Mouse (Mus musculus) G1E (cell line): ENCODE results near the gene Pbx1.

Experiments
- CTCF ChIP-seq: IDR thresholded peaks from 2 replicates; pipeline ENCODE4 v1.5.1; 2012; ENCODE audit warnings: low read depth, low read length, inconsistent platforms, mixed read lengths
- GATA1 ChIP-seq: IDR thresholded peaks from 2 replicates; pipeline ENCODE4 v1.6.1; 2012; ENCODE audit warnings: borderline replicate concordance, low read length, inconsistent platforms, mixed read lengths
- GATA2 ChIP-seq: IDR thresholded peaks from 2 replicates; pipeline ENCODE4 v1.6.1; 2012; ENCODE audit warnings: low read depth, low read length, inconsistent platforms, borderline replicate concordance
- POLR2AphosphoS5 ChIP-seq: IDR thresholded peaks from 2 replicates; pipeline ENCODE4 v1.6.1; 2012; ENCODE audit warnings: low read depth, low read length, inconsistent platforms; ENCODE audit not compliant: insufficient replicate concordance
- TAL1 ChIP-seq: conservative IDR thresholded peaks from 2 replicates; pipeline ENCODE4 v1.6.1; 2012; ENCODE audit warnings: low read depth, low read length, inconsistent platforms, mixed read lengths

GRCm38 (mm10) chr1:168200570-168201156 lies 231.4 kb downstream of the Pbx1 start:
- TF ChIP-seq CTCF = no peak
- TF ChIP-seq GATA1 = no peak
- no peak for TF ChIP-seq TAL1
- TF ChIP-seq POLR2AphosphoS5 = no peak
- TF ChIP-seq GATA2 = no peak
